Mouse (Mus musculus) T-helper 1 cell (primary cell): ENCODE results near the gene Acsl4.

ENCODE experiments used
- in situ Hi-C: fragments of 300-600 bp; cut with MboI, MseI; formaldehyde crosslinking; loops from one replicate; pipeline ENCODE4 v1.15.1; 2025; ENCODE audit warnings: high pct_unique_total_duplicates

The Acsl4 gene

GRCm38 (mm10) chrX:142358427-142358826 lies 31.9 kb downstream of the Acsl4 start:
- in situ Hi-C loops = no loop called here

DNA sequence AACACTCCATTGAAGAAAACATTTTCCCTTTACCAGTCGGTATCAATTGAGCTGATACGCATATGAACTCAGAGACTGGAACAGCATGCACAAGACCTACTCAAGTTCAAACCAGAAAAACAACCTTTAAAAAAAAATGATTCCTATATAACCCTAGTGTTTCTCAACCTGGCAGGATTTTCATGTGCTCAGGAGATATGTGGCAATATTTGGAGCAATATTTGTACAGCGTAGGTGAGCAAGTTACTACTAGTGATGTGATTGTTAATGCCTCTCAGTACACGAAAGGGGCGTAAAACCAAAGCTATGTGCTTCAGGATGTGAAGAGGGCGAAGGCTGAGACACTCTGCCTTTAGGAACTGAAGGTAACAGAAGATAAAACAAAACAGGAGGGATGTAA lies 54.1 kb downstream of the Acsl4 start:
- in situ Hi-C loops = no loop called here

DNA sequence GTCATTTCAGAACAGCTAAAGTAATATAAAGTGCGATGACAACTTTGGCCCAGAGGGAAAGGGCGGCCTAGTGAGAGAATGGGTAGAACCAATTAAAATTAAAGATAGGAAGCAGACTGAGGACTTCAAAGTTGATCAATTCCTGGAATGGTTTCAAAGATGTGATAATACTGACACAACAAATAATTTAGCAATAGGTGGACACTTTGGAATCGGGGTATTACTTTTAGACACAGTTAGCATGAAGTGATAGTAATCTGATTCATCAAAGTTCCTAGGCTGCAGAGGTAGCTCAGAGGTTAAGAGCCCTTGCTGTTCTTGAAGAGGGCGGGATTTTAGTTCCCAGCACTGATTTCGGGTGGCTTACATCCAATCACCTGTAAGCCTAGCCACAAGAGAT lies 54.8 kb downstream of the Acsl4 start:
- in situ Hi-C loops = no loop called here

GRCm38 (mm10) chrX:142325760-142326159 lies 64.6 kb downstream of the Acsl4 start:
- in situ Hi-C loops = no loop called here

DNA sequence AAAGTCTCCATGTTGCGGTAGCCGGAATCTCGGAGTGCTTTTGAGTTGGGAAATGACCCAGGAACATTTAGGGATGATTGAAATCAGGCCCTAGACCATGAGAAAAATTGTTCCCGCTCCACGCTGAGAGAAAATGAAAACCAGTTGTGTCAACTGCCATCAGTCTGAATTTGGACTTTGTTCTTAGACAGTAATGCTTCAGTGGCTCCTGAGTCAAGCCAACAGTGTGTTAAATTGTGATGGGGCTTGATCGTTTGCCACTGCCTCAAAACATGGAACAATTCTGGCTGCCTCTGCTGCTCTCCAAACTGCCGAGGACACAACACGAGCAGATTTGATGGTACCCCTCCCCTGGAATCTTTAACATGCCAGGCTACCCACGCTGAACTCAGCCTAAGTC lies 74.2 kb downstream of the Acsl4 start:
- in situ Hi-C loops = loop anchor here (25.0 kb wide), 1 partner anchor 1104 kb away; no protein-coding TSS in a partner anchor

DNA sequence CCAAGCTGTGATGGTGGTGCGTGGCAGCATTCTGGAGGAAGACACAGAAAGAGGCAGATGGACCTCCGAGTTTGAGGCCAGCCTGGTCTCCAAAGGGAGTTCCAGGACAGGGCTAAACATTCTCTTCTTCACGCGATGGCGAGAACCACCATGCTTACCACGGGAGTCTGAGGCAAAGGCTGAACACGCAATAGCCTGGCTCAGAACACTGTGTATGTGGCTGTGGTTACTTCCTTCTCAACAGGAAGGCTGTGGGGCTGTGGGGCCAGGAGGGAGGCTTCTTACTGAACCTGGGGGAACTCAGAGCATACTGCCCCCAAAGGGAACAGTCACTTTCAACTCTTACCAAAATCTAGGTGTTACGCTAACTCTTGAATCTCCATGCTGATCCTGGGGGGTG lies 75.1 kb downstream of the Acsl4 start:
- in situ Hi-C loops = loop anchor here (25.0 kb wide), 1 partner anchor 1103 kb away; no protein-coding TSS in a partner anchor

GRCm38 (mm10) chrX:142314307-142315024 lies 75.9 kb downstream of the Acsl4 start:
- in situ Hi-C loops = loop anchor here (5.0 to 25.0 kb wide), 2 partner anchors 117 to 1102 kb away; partner anchors contain the start of gene Gucy2f

DNA sequence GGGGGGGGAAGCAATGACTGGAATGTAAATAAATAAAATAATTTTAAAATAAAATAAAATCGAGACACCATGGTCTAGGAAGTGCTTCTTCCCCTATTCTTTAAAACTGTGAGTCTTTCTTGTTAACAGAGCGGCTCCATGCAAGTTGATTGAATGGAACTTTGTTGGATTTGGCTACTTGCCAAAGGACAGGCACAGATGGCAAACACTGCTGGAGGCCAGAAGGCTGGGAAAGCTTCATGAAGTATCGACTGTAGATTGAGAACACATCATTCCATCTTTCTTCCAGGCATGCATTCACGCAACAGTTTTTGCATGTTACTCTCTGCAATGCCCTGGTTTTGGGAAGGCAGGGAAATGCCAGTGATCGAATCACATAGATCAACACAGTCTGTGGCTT lies 79.9 kb downstream of the Acsl4 start:
- in situ Hi-C loops = loop anchor here (5.0 to 25.0 kb wide), 2 partner anchors 113 to 1098 kb away; partner anchors contain the start of gene Gucy2f

DNA sequence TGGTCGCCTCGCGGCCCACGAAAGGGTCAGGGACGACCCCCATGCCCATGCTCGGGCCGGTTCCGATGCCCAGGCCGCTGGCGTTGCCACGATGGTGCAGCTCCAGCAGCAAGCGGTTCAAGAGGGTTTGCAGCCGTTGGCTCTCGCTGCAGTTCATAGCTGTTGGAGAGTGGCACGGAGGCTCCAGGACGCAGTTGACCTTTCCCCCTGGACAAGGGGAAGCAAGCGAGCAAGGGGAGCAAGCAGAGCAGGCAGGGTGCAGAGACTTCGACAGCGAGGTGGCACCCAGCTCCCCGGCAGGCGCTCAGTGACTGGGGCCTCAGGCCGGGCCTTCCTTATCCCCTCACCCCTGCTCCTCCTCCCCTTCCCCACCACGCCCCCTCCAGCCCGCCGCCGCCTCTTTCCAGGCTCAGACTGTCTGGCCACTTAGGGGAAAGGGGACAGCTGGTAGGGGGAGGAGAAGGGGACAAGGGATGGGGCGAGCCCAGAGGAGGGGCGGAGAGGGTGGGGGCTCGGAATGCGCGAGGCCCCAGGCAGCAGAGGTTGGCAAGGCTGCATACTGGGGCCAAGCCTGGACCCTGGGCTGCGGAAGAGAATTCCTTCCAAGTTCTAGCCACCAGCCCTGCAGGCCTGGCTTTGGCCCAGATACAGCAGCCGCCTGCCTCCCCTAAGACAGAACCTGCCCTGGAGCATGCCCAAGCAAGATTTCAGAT lies 84.3 kb downstream of the Acsl4 start, which contains the start of gene Kcne1l:
Kcne1l (minus strand) TSS at position 426 of the 713 bp plus-strand sequence.
- in situ Hi-C loops = loop anchor here (25.0 kb wide), 1 partner anchor 1094 kb away; no protein-coding TSS in a partner anchor

DNA sequence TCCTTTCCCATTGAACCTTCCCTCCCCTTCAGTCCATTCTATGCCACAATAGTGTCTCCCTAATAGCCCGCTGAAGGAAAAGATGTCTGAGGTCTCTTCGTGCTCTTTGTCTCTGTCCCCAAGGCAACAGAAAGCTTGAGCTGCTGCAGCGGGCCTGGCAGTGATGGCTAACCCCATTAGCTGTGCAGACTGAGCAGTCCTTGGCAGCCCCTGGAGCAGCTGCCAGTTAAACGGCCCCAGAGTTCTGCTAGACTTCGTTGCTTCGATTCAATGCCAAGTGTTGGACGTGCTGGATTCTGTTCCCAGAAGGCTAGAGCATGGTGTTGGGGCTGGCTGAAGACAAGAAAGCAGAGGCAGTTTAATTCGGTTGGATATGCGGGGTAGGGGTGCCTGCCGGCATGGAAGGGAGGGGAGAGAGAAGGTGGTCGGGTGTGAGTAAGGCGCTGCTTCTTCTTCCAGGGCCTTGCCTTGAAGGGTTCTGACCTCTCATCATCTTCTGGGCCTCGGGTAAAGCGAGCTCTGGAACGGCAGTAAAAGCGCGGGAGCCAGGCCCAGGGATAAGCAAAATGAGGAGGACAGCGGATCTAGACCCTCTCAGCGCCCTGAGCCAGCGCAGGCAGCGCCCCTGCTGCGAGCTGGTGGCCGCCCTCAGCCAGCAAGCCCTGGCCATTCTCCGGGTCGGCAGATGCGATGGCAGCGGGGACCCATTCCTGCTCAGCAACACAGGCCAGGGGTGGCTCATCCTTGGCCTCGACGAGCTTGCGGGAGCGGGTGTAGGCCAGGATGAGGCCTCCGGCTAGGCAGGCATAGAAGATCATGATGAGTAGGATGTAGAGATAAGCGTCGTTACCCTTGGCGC lies 85.1 kb downstream of the Acsl4 start:
- in situ Hi-C loops = loop anchor here (25.0 kb wide), 1 partner anchor 1093 kb away; no protein-coding TSS in a partner anchor

DNA sequence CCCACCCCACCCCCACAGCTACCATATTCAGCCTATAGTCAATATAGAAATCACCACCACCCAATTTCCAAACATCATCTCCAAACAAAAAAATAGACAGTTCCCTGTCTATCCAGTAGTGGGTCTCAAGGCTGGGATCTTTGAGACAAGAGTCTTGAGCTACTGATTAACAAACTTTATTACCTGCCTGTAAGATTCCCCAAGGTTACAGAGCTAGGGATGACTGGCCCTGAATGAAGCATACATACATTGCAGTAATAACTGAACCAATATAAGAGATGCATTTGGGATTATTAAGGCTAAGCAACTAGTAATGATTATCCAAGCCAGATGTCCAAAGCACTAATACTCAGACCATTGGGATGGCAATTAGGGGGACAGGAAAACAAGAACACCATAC lies 85.7 kb downstream of the Acsl4 start:
- in situ Hi-C loops = loop anchor here (25.0 kb wide), 1 partner anchor 1092 kb away; no protein-coding TSS in a partner anchor

DNA sequence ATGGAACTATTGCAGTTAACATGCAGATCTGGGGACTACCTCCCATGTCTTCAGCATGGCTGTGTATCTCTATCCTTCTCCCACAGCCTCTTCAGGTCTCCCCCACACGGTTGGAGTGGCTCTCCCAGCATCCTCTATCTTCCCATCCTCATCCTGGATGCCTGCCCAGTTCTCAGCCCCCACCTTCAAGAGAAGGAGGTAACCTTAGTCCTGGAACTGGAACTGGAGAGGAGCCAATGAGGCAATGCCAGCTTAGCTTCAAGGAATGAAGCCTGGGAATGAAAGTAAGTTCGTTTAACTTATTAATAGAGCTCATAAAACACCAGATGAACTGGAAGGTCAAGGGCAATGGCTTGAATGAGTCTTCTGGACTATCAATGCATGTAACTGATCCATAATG lies 86.9 kb downstream of the Acsl4 start:
- in situ Hi-C loops = loop anchor here (25.0 kb wide), 1 partner anchor 1091 kb away; no protein-coding TSS in a partner anchor

DNA sequence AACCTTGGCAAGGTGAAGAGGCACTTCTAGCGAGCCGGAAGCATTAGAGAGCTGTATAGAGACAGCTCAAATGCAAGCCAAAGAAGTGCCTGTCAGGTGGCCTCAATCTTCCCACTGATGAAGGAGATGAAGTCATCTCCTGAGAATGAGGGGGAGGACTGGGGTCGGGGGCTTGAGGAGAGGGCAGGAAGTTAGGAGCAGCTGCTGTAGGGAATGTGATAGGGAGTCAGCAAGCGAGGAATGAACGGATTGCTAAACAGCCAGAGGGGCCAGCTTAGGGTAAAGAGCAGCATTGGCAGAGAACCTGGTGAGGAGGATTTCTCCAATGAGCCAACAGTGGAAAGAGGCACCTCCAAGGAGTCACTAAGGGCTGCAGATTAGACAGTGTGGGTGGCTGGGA lies 104.4 kb downstream of the Acsl4 start:
- in situ Hi-C loops = no loop called here

DNA sequence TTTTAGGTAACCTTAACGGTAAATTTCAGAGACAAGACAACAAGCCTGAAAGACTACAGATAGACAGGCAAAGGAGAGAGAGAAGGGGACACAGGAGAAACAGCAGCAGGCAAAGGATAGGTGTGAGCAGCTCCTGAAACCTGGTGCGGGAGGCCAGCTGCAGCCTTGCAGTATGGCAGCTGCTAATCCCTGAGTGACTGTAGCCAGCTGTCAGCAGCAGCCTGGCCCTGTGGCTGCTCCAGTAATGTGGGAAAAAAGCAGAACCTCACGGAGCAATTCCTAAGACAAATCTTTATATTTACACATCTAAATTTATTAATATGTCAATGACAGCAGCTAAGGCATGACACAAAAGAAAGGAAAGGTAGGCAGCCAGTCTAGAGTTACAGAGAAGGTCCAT lies 113.8 kb downstream of the Acsl4 start:
- in situ Hi-C loops = no loop called here

- in situ Hi-C loops = no loop called here
Observed at GRCm38 (mm10) chrX:142276031-142276430, 114.3 kb downstream of the Acsl4 start.
